Mouse (Mus musculus) bone marrow macrophage, adult 2 months (primary cell): ENCODE measurements around the gene Ces2f. TPM values are rescaled to one million over a fixed set of nuclear protein-coding genes. Genes with fewer than 3 reads are reported as not detected.
"Not testable (repeated sequence)": the region's sequence is repeated elsewhere in the genome, so short reads cannot be mapped to it uniquely, and the experiment has no call there.

Source experiments
- H3K27ac ChIP-seq: 2 replicates; pipeline ENCODE4 v1.5.1; 2012; ENCODE audit warnings: low read depth, low read length; ENCODE audit not compliant: insufficient read depth
- H3K4me1 ChIP-seq: 2 replicates; pipeline ENCODE4 v1.6.1; 2012; ENCODE audit warnings: low read length; ENCODE audit not compliant: control insufficient read depth, insufficient read depth
- H3K4me3 ChIP-seq: 2 replicates; pipeline ENCODE4 v1.5.1; 2012; ENCODE audit warnings: mild to moderate bottlenecking, low read length, moderate library complexity; ENCODE audit not compliant: insufficient read depth
- CTCF ChIP-seq: IDR thresholded peaks from 2 replicates; pipeline ENCODE4 v1.5.1; 2012; ENCODE audit warnings: low read depth, mild to moderate bottlenecking, low read length, moderate library complexity
- POLR2A ChIP-seq: IDR thresholded peaks from 2 replicates; pipeline ENCODE4 v1.6.1; 2012; ENCODE audit warnings: mild to moderate bottlenecking, low read depth, low read length, borderline replicate concordance
- polyA plus RNA-seq: library from polyadenylated mRNA; stranded (reverse); fragments of >200 nt; gene quantifications from 2 replicates; pipeline ENCODE4 v1.2.4, GENCODE M21; 2012; ENCODE audit not compliant: missing spikeins, insufficient read depth, insufficient read length

The Ces2f gene
- polyA plus RNA-seq: not detected in 2 replicates

DNA sequence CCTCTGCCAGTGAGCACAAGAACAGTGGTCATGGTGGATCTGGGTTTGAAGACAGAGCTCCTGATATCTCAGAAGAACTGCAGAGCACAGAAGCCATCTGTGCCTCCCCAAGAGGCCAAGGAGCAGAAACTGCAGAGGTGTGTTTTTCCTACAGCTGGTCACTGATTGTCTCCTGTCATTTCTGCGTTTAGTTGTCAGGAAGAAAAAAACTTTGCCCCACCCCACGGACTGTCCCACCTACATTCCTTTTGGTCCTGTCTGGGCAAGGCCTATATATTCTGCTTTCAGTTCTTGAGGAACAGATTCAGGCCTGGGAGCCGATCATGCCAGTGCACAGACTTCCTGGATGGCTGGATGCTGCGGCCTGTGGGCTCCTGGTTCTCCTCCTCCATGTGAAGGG, at the start of gene Ces2f:
Ces2f (plus strand) TSS at position 301 of the 400 bp plus-strand sequence.
- Histone ChIP-seq H3K4me3 (no peak within 1 kb of the TSS), H3K27ac (no peak within 1 kb of the TSS), H3K4me1 (no peaks in the 10 kb centered on the region)
- no peak for TF ChIP-seq POLR2A
- no peak for TF ChIP-seq CTCF

GRCm38 (mm10) chr8:104901746-104902145, 45.4 kb upstream of the Ces2f start:
- no peak overlapping the region for H3K27ac ChIP-seq
- no peak overlapping the region for H3K4me3 ChIP-seq
- H3K4me1 ChIP-seq: no peaks in the 10 kb centered on the region
- TF ChIP-seq CTCF (no peak), POLR2A (no peak)

- no peak overlapping the region for H3K4me3 ChIP-seq
- TF ChIP-seq CTCF (no peak), POLR2A (no peak)
Observed at GRCm38 (mm10) chr8:104907111-104907510, 40.0 kb upstream of the Ces2f start.

GRCm38 (mm10) chr8:104909021-104909420, 38.1 kb upstream of the Ces2f start:
- not testable (repeated sequence) for H3K4me3 ChIP-seq, H3K27ac ChIP-seq, H3K4me1 ChIP-seq

More at GRCm38 (mm10) chr8:104907111-104907510, 40.0 kb upstream of the Ces2f start:
- no peaks in the 10 kb centered on the region for H3K4me1 ChIP-seq
- H3K27ac ChIP-seq: no peak overlapping the region

DNA sequence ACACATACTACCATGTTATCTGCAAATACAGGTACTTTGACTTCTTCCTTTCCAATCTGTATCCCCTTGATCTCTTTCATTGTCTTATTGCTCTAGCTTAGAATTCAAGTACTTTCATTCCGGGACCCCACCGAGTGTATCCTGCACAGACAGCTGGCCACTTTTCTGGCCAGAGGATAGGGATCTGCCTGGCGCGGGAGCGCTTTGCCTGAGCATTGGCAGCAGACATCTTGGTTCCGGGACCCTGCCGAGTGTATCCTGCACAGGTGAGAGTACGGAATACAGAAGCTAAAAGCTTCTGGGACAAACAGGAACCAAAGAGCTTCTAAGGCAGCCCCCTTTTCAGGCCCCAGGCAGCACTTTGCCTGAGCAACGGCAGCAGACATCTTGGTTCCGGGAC, 37.5 kb upstream of the Ces2f start:
- H3K4me1 ChIP-seq, H3K27ac ChIP-seq, H3K4me3 ChIP-seq: not testable (repeated sequence)

GRCm38 (mm10) chr8:104925972-104926596, 21.1 kb upstream of the Ces2f start, which contains the start of gene Ces2e:
Ces2e (plus strand) TSS chr8:104926260.
- no peak within 1 kb of the TSS for H3K27ac ChIP-seq
- TF ChIP-seq CTCF (no peak), POLR2A (no peak)
- H3K4me1 ChIP-seq: no peaks in the 10 kb centered on the region
- H3K4me3 ChIP-seq: no peak within 1 kb of the TSS

DNA sequence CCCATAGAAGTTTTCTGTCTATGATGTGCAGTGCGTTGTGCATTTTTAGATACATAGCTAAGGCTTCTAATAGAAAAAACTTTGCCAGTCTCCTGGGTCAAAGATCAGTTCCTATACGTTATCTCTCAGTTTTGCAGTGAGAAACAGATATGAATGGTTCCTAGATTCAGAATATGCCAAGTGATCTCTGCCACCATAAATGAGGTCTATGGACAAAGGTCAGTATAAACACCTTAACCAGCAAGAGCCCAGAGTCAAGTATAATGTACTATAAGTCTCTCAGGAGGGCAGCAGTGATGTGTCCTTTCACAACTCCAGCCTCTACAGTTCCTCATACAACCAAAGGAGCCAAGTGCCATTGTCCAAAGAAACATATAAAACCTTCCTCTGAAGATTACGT, 19.9 kb upstream of the Ces2f start:
- no peaks in the 10 kb centered on the region for H3K4me1 ChIP-seq
- no peak overlapping the region for H3K4me3 ChIP-seq
- H3K27ac ChIP-seq: no peak overlapping the region
- TF ChIP-seq CTCF (no peak), POLR2A (no peak)

GRCm38 (mm10) chr8:104944665-104945064, 2.5 kb upstream of the Ces2f start:
- no peak for TF ChIP-seq CTCF
- TF ChIP-seq POLR2A: no peak
- H3K4me1 ChIP-seq: no peaks in the 10 kb centered on the region
- no peak overlapping the region for H3K27ac ChIP-seq
- no peak overlapping the region for H3K4me3 ChIP-seq

GRCm38 (mm10) chr8:104949031-104949430, 1.9 kb downstream of the Ces2f start:
- TF ChIP-seq CTCF (no peak), POLR2A (no peak)
- no peak overlapping the region for H3K4me3 ChIP-seq
- no peak overlapping the region for H3K27ac ChIP-seq
- H3K4me1 ChIP-seq: no peaks in the 10 kb centered on the region

- TF ChIP-seq POLR2A (no peak), CTCF (no peak)
- no peaks in the 10 kb centered on the region for H3K4me1 ChIP-seq
- H3K4me3 ChIP-seq: no peak within 1 kb of the TSS
- H3K27ac ChIP-seq: no peak within 1 kb of the TSS
Observed at GRCm38 (mm10) chr8:104961537-104961961, 14.4 kb downstream of the Ces2f start, which contains the start of gene Ces2g. Ces2g (plus strand) TSS chr8:104961718.

GRCm38 (mm10) chr8:104962229-104962901, 15.2 kb downstream of the Ces2f start:
- no peak overlapping the region for H3K4me3 ChIP-seq
- no peak overlapping the region for H3K27ac ChIP-seq
- TF ChIP-seq POLR2A (no peak), CTCF (no peak)

More at GRCm38 (mm10) chr8:104962229-104962901, 15.2 kb downstream of the Ces2f start:
- no peaks in the 10 kb centered on the region for H3K4me1 ChIP-seq
